7 mouse cellular contexts compared by ENCODE assay signal in the genomic region with DNA sequence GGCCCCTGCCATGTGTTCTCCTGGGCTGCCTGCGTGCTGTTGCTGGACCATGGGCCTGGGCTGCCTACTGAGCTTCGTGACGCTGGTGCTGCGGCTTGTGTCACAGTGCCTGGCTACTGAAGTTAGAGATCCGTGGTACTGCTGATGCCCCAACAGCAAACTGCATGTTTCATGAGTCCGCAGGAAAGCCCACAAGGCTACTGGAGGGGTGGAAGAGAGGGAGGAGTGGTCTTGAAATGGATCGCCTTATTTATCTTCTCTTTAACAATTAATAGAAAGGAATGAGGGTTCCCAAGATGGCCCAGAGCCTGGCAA. TPM values are rescaled to one million over a fixed set of nuclear protein-coding genes. Genes with fewer than 3 reads are reported as not detected.
DNase-seq lines count a peak whose midpoint lies in the region; ATAC-seq and TF ChIP-seq lines count a peak whose summit lies in the region.

A gene (minus strand): TSS at position 41 of the 315 bp plus-strand sequence.

- H3K9ac ChIP-seq in limb, embryonic 15.5 days = peak within 1 kb of the TSS; percentile 94
- H3K9ac ChIP-seq in stomach, embryonic 15.5 days = peak within 1 kb of the TSS; percentile 92

- peak within 1 kb of the TSS; percentile 81 for H3K4me2 ChIP-seq in limb, embryonic 15.5 days
- peak within 1 kb of the TSS; percentile 69 for H3K4me2 ChIP-seq in stomach, embryonic 15.5 days

- peak within 1 kb of the TSS; percentile 94 for H3K4me3 ChIP-seq in thymus, adult 2 months (ENCODE audit: control insufficient read depth, insufficient read depth, low read length)
- H3K4me3 ChIP-seq in limb, embryonic 15.5 days = peak within 1 kb of the TSS; percentile 91
- peak within 1 kb of the TSS; percentile 86 for H3K4me3 ChIP-seq in stomach, embryonic 15.5 days (replicated peaks)

- H3K4me1 ChIP-seq in thymus, adult 2 months (replicated peaks; ENCODE audit: control insufficient read depth, insufficient read depth, low read length) = peaks cover 5% of the 10 kb centered on the region
- H3K4me1 ChIP-seq in limb, embryonic 15.5 days = peaks cover 5% of the 10 kb centered on the region
- H3K4me1 ChIP-seq in stomach, embryonic 15.5 days = peaks cover 3% of the 10 kb centered on the region; the same call in 1 of the 2 replicates

- H3K36me3 ChIP-seq in thymus, adult 2 months (ENCODE audit: control insufficient read depth, insufficient read depth, low read length) = peaks cover 19% of the 10 kb centered on the region
- peaks cover 20% of the 10 kb centered on the region for H3K36me3 ChIP-seq in limb, embryonic 15.5 days
- peaks cover 14% of the 10 kb centered on the region for H3K36me3 ChIP-seq in stomach, embryonic 15.5 days

- WGBS in thymus, adult 2 months = 8% methylated on average over 7 of the region's 7 CpGs
- 6% methylated on average over 7 of the region's 7 CpGs for WGBS in limb, embryonic 15.5 days
- WGBS in stomach, embryonic 15.5 days = 4% methylated on average over 7 of the region's 7 CpGs

- H3K9me3 ChIP-seq in limb, embryonic 15.5 days = no peaks in the 10 kb centered on the region
- no peaks in the 10 kb centered on the region for H3K9me3 ChIP-seq in stomach, embryonic 15.5 days

- no peak for TF ChIP-seq CTCF in thymus, adult 2 months (IDR thresholded peaks at IDR 0.05; ENCODE audit: borderline replicate concordance, control insufficient read depth, extremely low read depth, insufficient read depth, low read length, poor library complexity)

- ATAC-seq in erythroid progenitor cell, adult 5-6 weeks (replicated peaks; ENCODE audit: low FRiP score, poor library complexity, severe bottlenecking) = no peak
- no peak for ATAC-seq in limb, embryonic 15.5 days (ENCODE audit: insufficient number of reproducible peaks, low FRiP score, low TSS enrichment, low read depth)
- no peak for ATAC-seq in stomach, embryonic 15.5 days (ENCODE audit: insufficient read depth, low FRiP score, low read depth)

- no peaks in the 10 kb centered on the region for H3K27me3 ChIP-seq in thymus, adult 2 months (ENCODE audit: control insufficient read depth, insufficient read depth, low read length)
- H3K27me3 ChIP-seq in limb, embryonic 15.5 days = no peaks in the 10 kb centered on the region
- H3K27me3 ChIP-seq in stomach, embryonic 15.5 days (replicated peaks) = no peaks in the 10 kb centered on the region

- DNase-seq in thymus, adult 2 months = no peak
- DNase-seq in thymus, postnatal 4 days = no peak
- DNase-seq in heart, postnatal 4 days = no peak
- no peak for DNase-seq in cerebellum, adult 11 months

- TF ChIP-seq POLR2A in thymus, adult 2 months (IDR thresholded peaks at IDR 0.05; ENCODE audit: control insufficient read depth, extremely low read depth, insufficient read depth, low read length, poor library complexity) = no peak

- H3K27ac ChIP-seq in thymus, adult 2 months (ENCODE audit: control insufficient read depth, insufficient read depth, low read length) = peak within 1 kb of the TSS; percentile 89
- H3K27ac ChIP-seq in limb, embryonic 15.5 days = peak within 1 kb of the TSS; percentile 62
- H3K27ac ChIP-seq in stomach, embryonic 15.5 days = peak within 1 kb of the TSS; percentile 70

RNA-seq across cellular contexts. Expression of the gene that starts here (rescaled TPM):
- polyA plus RNA-seq in thymus, adult 2 months (2012; rRNA removed) = 12.4 and 12.6 TPM in 2 replicates
- total RNA-seq in erythroid progenitor cell, adult 5-6 weeks (2015; ENCODE audit: low replicate concordance) = 14.8 and 17.6 TPM in 2 replicates
- 17.2 and 26.0 TPM in 2 replicates for total RNA-seq in erythroid progenitor cell, adult 5-6 weeks (2017; ENCODE audit: low replicate concordance)
- total RNA-seq in heart, postnatal 4 days (2021) = 10 to 100 TPM; 59.3 to 59.6 TPM
- 59.4 and 59.8 TPM in 2 replicates for polyA plus RNA-seq in limb, embryonic 15.5 days (2015; fragmentation: Nextera tagmentation; extraction: Ambion mirVana)
- polyA plus RNA-seq in stomach, embryonic 15.5 days (2015; fragmentation: Nextera tagmentation; extraction: Ambion mirVana) = 74.2 and 82.5 TPM in 2 replicates
